Mouse (Mus musculus) intestine, postnatal 0 days (tissue): ENCODE data around the gene Sim1. TPM values are rescaled to one million over a fixed set of nuclear protein-coding genes. Genes with fewer than 3 reads are reported as not detected.

Experiments
- ATAC-seq: fragments of 200-750 bp; cut with Nextera tagmentation; 2 replicates; pipeline ENCODE4 v1.8.0; 2017; ENCODE audit warnings: mild to moderate bottlenecking, moderate TSS enrichment, moderate library complexity
- H3K27ac ChIP-seq: fragments of 300-500 bp; sonication (generic); 2 replicates; pipeline ENCODE4 v1.5.1; 2014; ENCODE audit warnings: mild to moderate bottlenecking, low read depth, low read length, moderate library complexity
- H3K27me3 ChIP-seq: fragments of 300-500 bp; sonication (generic); replicated peaks from 2 replicates; pipeline ENCODE4 v1.6.1; 2014; ENCODE audit warnings: low read length, mixed read lengths; ENCODE audit not compliant: control insufficient read depth, insufficient read depth
- H3K36me3 ChIP-seq: fragments of 300-500 bp; sonication (generic); 2 replicates; pipeline ENCODE4 v1.6.1; 2014; ENCODE audit warnings: mild to moderate bottlenecking, moderate library complexity; ENCODE audit not compliant: control insufficient read depth, insufficient read depth
- H3K4me1 ChIP-seq: fragments of 300-500 bp; sonication (generic); replicated peaks from 2 replicates; pipeline ENCODE4 v1.6.1; 2014; ENCODE audit warnings: antibody characterized with exemption, low read length, mixed read lengths; ENCODE audit not compliant: control insufficient read depth, insufficient read depth
- H3K4me2 ChIP-seq: fragments of 300-500 bp; sonication (generic); replicated peaks from 2 replicates; pipeline ENCODE4 v1.6.1; 2014; ENCODE audit warnings: low read depth, mild to moderate bottlenecking, moderate library complexity
- H3K4me3 ChIP-seq: fragments of 300-500 bp; sonication (generic); 2 replicates; pipeline ENCODE4 v1.5.1; 2014; ENCODE audit warnings: low read depth, low read length
- H3K9ac ChIP-seq: fragments of 300-500 bp; sonication (generic); 2 replicates; pipeline ENCODE4 v1.6.1; 2014; ENCODE audit warnings: mild to moderate bottlenecking, low read depth, low read length
- H3K9me3 ChIP-seq: fragments of 300-500 bp; sonication (generic); 2 replicates; pipeline ENCODE4 v1.6.1; 2016; ENCODE audit warnings: mixed run types; ENCODE audit not compliant: control insufficient read depth
- CTCF ChIP-seq: sonication (generic); IDR thresholded peaks from 2 replicates; pipeline ENCODE4 v1.5.1; 2016; ENCODE audit warnings: low read depth, mild to moderate bottlenecking, control low read depth, antibody characterized with exemption, moderate library complexity
- WGBS: fragments of 180-500 bp; shearing (Covaris S2); extraction: QIAGEN DNeasy Blood & Tissue Kit; methylation state at CpG from one replicate; pipeline ENCODE4 v1.1.7; 2014; 5-methylcytosine and 5-hydroxymethylcytosine counted together
- polyA plus RNA-seq: library from polyadenylated mRNA; unstranded; fragments of >200 nt; fragmentation: Nextera tagmentation; extraction: Ambion mirVana; gene quantifications from 2 replicates; pipeline ENCODE4 v1.2.1, GENCODE M21; 2015

The Sim1 gene
- polyA plus RNA-seq, 1 experiment from 2014 or later, result not detected

DNA sequence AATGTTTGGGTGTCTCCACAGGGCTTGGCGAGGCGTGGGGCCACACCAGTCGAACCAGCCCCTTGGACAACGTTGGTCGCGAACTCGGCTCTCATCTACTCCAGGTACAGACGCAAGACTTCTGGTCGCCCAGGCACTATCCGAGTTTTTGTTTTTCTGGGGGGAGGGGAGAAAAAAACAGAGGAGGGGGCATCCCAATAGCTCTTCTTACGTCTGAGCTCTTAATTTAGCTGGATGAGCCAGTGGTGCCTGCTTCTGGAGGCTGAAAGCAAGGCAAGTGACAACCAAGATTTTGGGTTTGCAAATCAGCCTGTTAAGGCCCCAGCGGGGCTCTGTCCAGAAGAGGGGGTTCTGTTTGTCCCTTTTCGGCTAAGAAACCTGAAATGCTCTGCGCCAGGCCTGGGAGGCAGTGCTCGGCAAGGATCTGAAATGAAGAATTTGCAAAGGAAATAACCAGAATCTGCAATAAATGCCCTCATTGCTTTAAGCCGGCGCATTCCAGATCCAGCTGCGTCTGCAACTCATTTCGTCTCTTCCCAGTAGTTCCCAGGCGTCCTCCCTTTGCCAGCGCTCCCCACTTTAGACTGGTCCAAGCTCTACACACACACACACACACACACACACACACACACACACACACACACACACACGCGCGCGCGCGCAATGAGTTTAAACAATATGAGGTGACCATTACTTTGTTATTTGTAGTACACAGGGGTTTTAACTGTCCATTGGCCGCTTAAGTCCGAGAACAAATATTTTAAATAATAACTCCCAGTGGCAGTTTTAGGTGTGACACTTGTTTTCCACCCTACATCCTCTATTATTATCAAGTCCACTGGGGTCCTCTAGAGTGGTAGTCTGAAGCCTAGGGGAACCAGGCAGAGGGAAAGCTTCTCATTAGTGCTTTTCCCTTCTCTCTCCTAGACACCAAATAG is 10.5 kb downstream of the Sim1 start:
- Histone ChIP-seq H3K9ac (no peak overlapping the region), H3K9me3 (no peaks in the 10 kb centered on the region), H3K27ac (no peak overlapping the region), H3K27me3 (peaks cover 100% of the 10 kb centered on the region), H3K4me3 (no peak overlapping the region), H3K4me1 (no peaks in the 10 kb centered on the region), H3K4me2 (no peak overlapping the region), H3K36me3 (no peaks in the 10 kb centered on the region)
- no peak for TF ChIP-seq CTCF
- no peak for ATAC-seq
- whole genome bisulfite sequencing, result 15% methylated on average over 29 of the region's 29 CpGs

DNA sequence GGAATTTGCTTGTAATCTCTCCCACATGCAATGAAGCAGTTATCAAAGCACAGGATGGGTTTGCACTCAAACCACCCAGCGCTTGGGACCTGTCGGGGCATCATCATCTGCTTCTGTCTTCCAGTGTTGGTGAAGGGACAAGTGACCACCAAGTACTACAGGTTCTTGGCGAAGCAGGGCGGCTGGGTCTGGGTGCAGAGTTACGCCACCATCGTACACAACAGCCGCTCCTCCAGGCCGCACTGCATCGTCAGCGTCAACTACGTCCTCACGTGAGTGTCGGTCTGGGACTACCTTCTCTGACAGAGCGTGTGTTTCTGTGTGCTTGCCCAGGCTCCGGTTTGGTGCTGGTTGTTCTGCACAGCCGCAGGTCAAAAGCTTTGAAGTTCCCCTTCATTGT is 15.8 kb downstream of the Sim1 start:
- peak overlapping the region; percentile 14 for H3K4me3 ChIP-seq
- peaks cover 76% of the 10 kb centered on the region for H3K27me3 ChIP-seq
- 3% methylated on average over 16 of the region's 16 CpGs for WGBS
- H3K36me3 ChIP-seq, result no peaks in the 10 kb centered on the region
- H3K9ac ChIP-seq, result no peak overlapping the region
- no peak overlapping the region for H3K27ac ChIP-seq
- peak overlapping the region; percentile 35 for H3K4me2 ChIP-seq
- no peaks in the 10 kb centered on the region for H3K4me1 ChIP-seq
- no peak for TF ChIP-seq CTCF
- ATAC-seq, result no peak
- no peaks in the 10 kb centered on the region for H3K9me3 ChIP-seq

- ATAC-seq, result no peak
- peak overlapping the region; percentile 14 for H3K4me3 ChIP-seq
Measured at GRCm38 (mm10) chr10:50910861-50911410, 16.4 kb downstream of the Sim1 start.

DNA sequence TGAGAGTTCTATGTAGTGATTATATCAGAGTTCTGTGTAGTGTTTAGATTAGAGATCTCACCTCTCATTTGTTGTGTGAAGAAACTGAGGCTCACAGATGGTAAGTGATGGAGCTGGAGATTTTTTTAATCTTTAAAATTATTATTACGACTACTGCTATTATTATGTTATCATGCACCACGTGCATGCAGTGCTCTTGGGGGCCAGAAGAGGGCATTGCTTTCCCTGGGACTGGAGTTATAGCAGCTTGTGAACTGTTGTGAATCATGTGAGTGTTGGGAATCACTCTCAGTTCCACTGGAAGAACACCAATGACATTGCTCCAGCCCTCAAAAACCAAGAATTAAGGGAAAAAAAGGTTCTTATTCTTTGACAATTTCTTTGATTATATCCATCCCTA is 21.1 kb downstream of the Sim1 start:
- peak; percentile 44 for TF ChIP-seq CTCF
- Histone ChIP-seq H3K36me3 (no peaks in the 10 kb centered on the region), H3K4me3 (no peak overlapping the region), H3K27ac (no peak overlapping the region), H3K4me2 (no peak overlapping the region), H3K9ac (no peak overlapping the region), H3K4me1 (no peaks in the 10 kb centered on the region), H3K27me3 (peaks cover 24% of the 10 kb centered on the region), H3K9me3 (no peaks in the 10 kb centered on the region)
- 47% methylated on average over 2 of the region's 2 CpGs for WGBS
- ATAC-seq, result no peak

More at GRCm38 (mm10) chr10:50910861-50911410, 16.4 kb downstream of the Sim1 start:
- H3K9me3 ChIP-seq, result no peaks in the 10 kb centered on the region
- WGBS, result 5% methylated on average over 12 of the region's 12 CpGs
- no peak overlapping the region for H3K27ac ChIP-seq
- H3K36me3 ChIP-seq, result no peaks in the 10 kb centered on the region
- TF ChIP-seq CTCF, result no peak
- H3K9ac ChIP-seq, result no peak overlapping the region
- no peaks in the 10 kb centered on the region for H3K4me1 ChIP-seq
- H3K27me3 ChIP-seq, result peaks cover 70% of the 10 kb centered on the region
- H3K4me2 ChIP-seq, result peak overlapping the region; percentile 35

GRCm38 (mm10) chr10:50929281-50929680 is 34.7 kb downstream of the Sim1 start:
- TF ChIP-seq CTCF, result no peak
- no peaks in the 10 kb centered on the region for H3K9me3 ChIP-seq
- ATAC-seq, result no peak
- no peak overlapping the region for H3K4me3 ChIP-seq
- H3K27ac ChIP-seq, result no peak overlapping the region
- no peaks in the 10 kb centered on the region for H3K4me1 ChIP-seq
- H3K27me3 ChIP-seq, result no peaks in the 10 kb centered on the region; the same call in 1 of the 2 replicates
- WGBS, result 69% methylated on average over 5 of the region's 5 CpGs
- no peak overlapping the region for H3K9ac ChIP-seq
- no peak overlapping the region for H3K4me2 ChIP-seq
- H3K36me3 ChIP-seq, result no peaks in the 10 kb centered on the region

DNA sequence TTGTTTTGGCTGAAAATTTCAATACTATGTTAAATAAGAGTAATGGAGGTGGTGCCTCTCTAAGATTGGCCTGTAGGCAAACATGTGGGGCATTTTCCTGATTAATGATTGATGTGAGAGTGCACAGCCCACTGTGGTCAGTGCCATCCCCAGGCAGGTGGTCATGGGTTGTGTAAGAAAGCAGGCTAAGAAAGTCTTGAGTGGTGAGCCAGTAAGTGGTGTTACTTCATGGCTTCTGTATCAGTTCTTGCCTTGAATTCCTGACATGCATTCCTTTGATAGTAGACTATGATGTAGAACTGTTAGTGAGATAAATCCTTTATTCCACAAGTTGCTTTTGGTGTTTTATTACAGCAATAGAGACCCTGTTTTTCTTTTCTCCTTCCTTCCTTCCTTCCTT is 41.1 kb downstream of the Sim1 start:
- Histone ChIP-seq H3K9ac (no peak overlapping the region), H3K4me1 (no peaks in the 10 kb centered on the region), H3K9me3 (no peaks in the 10 kb centered on the region), H3K4me3 (no peak overlapping the region), H3K27me3 (no peaks in the 10 kb centered on the region), H3K27ac (no peak overlapping the region), H3K36me3 (no peaks in the 10 kb centered on the region), H3K4me2 (no peak overlapping the region)
- ATAC-seq, result no peak
- TF ChIP-seq CTCF, result no peak
